Mouse (Mus musculus) bone marrow, adult 2 months (tissue): ENCODE results near the gene 7420426K07Rik.

ENCODE experiments used
- CTCF ChIP-seq: fragments of 200-500 bp; IDR thresholded peaks from 2 replicates; pipeline ENCODE4 v1.5.1; 2011; ENCODE audit warnings: low read length, control low read depth; ENCODE audit not compliant: control insufficient read depth, insufficient read depth
- POLR2A ChIP-seq: fragments of 200-500 bp; IDR thresholded peaks from 2 replicates; pipeline ENCODE4 v1.6.1; 2011; ENCODE audit warnings: low read depth, mild to moderate bottlenecking, control low read depth, low read length, borderline replicate concordance; ENCODE audit not compliant: control insufficient read depth

- TF ChIP-seq POLR2A (no peak), CTCF (no peak)
Measured at GRCm38 (mm10) chr9:98901486-98901885, 1.4 kb upstream of the 7420426K07Rik start.
